Mouse (Mus musculus) urinary bladder, adult 2 months (tissue): ENCODE results near the gene Uqcc2. TPM values are rescaled to one million over a fixed set of nuclear protein-coding genes. Genes with fewer than 3 reads are reported as not detected.

Experiments used
- DNase-seq: peaks from one replicate; pipeline ENCODE4 v3.0.0; 2022; ENCODE audit warnings: low spot score
- polyA plus RNA-seq: library from polyadenylated mRNA; depleted of rRNA; stranded (reverse); fragments of >200 nt; gene quantifications from 2 replicates; pipeline ENCODE4 v1.2.3, GENCODE M21; 2012

Uqcc2 gene
- polyA plus RNA-seq, 1 experiment = 243 TPM

- DNase-seq = no peak
These were observed 21.2 kb upstream of the Uqcc2 start for GRCm38 (mm10) chr17:27154881-27155280.

GRCm38 (mm10) chr17:27154256-27154655 is 20.5 kb upstream of the Uqcc2 start:
- DNase-seq = no peak

DNA sequence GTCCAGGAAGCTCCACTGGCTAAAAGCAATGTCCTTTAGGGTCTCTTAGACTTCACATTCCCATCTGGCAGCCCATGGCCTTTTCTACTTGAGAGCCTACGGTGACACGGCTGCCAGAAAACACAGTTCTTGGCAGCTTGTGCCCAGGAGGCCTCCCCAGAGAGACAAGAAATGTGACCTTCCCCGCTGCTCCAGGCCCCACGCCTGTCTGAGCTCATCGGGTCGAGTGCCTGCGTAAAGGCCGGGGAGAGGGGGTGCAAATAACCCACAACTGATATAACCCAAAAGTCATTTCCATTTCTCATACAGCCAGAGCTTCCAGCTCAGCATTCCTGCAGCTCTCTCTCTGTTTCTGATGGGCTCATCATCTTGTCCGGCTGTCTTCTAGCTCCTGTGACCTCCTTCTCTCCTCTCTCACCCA is 20.1 kb upstream of the Uqcc2 start:
- no peak for DNase-seq

DNA sequence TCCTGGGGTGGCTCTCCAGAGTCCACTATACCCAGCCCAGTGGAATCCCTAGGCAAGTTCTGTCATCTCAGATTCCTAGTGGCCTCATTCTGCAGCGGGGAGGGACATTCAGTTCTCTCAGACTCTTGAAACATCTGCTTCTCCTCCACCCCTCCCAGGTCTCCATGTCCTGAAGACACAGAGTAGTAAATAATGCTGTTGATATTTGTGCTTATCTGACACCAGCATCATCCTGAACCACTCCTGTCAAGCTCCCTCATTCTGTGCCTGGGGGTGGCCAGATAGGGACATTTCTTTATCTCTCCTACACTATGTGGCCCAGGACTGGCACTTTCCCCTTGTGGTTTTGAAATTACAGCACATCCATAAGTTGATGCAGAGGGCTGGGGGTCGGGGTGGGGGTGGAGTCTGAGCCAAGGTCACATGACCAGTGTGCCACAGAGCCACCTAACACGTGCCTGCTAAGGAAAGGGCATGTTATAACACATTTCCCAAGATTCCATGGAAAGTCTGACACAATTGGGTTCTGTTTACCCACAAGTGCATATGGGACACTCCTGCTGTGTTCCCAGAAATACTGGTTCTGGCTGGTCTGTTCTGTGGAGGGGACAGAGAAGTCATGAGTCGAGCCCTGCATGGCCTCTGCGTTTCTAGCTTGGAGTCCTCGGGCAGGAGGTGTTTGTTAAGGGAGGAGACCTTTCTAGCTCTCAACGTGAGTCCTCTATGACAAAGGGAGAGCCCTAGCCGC is 19.4 kb upstream of the Uqcc2 start:
- no peak for DNase-seq

- DNase-seq = no peak
These were observed 17.7 kb upstream of the Uqcc2 start for GRCm38 (mm10) chr17:27151411-27151810.

GRCm38 (mm10) chr17:27150871-27151270 is 17.2 kb upstream of the Uqcc2 start:
- no peak for DNase-seq

- no peak for DNase-seq
These were observed 12.7 kb upstream of the Uqcc2 start for GRCm38 (mm10) chr17:27146323-27146923.

DNA sequence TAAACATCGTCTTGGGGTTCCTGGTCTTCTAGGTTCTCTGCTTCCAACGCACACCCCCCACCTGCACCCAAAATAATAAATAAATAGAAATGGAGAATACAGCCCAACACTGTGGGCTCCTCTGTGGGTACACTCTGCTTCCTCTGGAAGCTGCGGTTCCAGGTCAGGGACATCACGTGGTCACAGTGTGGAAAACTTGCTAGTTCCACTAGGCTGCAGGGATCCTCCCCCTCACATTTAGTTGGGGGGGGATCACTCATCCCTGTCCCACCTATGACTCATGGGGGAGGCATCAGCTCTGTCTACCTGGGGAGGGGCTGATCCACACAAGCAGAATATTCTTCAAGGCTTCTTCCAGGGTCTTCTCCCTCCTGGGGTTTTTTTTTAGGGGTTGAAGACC is 10.4 kb upstream of the Uqcc2 start:
- no peak for DNase-seq

DNA sequence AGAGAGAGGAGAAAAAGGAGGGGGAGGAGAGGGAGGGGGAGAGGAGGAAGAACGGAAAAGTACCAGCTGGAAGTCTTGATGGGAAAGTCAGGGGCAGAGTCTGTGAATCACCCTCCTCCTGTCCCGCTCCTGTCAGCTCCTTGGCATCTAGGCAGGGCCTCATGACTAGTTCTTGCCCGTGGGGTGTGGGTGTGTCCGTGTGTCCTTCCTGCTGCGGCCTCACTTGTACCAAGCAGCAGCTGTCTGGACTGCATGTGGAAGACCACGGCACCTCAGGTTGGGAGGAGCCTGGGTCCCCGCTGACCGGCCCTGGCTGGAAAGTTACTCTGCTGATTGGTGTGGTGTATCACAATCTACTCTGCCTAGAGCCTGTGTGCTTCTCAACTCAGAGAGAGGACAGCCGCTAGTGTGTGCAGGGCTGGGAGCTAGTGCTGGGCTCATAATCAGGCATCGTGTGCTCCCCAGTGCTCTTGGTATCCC is 8.3 kb upstream of the Uqcc2 start:
- DNase-seq = no peak

- no peak for DNase-seq
These were observed 6.5 kb upstream of the Uqcc2 start for GRCm38 (mm10) chr17:27140262-27140661.

GRCm38 (mm10) chr17:27139304-27139703 is 5.6 kb upstream of the Uqcc2 start:
- DNase-seq = no peak

- DNase-seq = no peak
These were observed 4.7 kb upstream of the Uqcc2 start for GRCm38 (mm10) chr17:27138396-27138795.

GRCm38 (mm10) chr17:27134715-27135114 is 999 bp upstream of the Uqcc2 start:
- DNase-seq = no peak

- DNase-seq = no peak
These were observed 471 bp upstream of the Uqcc2 start for GRCm38 (mm10) chr17:27134187-27134586.

GRCm38 (mm10) chr17:27132238-27132637 is 1.5 kb downstream of the Uqcc2 start:
- DNase-seq = no peak

DNA sequence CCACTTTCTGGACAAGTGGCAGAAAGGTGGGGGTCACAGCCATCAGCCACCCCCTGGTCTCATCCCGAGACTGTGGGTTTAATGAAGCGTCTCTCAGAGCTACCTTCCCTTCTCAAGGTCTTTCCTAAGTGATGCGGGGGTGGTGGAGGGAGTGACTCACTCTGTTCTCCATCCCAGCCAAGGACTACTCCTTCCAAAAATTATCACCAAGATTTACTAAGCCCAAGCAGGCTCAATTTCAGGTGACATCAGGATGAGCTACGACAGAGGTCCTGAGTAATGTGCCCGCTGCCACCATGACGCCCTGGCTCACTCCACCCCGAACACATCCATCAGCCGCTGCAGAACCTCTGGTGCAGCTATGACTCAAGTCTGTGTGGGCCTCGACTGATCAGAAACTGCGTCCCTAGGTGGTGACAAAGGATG is 2.5 kb downstream of the Uqcc2 start:
- no peak for DNase-seq

DNA sequence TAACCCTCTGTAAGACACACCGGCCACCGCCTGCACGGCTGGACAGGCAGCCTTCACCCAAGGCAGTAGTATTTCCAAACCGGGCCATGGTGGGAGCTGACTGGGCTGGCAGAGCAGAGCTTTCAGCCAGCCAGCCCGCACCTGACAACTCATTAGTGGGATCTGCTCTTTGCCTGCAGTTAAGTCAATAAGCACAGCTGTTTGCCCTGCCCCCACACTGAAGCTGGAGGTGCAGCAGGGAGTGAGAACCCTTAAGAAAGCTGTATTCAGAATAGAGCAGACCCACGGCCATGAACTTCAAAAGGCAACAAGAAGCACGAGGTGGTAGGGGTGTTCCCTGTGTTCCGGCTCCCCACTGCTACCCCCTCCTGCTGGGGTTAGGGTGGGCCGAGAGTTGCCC is 3.5 kb downstream of the Uqcc2 start:
- no peak for DNase-seq

DNA sequence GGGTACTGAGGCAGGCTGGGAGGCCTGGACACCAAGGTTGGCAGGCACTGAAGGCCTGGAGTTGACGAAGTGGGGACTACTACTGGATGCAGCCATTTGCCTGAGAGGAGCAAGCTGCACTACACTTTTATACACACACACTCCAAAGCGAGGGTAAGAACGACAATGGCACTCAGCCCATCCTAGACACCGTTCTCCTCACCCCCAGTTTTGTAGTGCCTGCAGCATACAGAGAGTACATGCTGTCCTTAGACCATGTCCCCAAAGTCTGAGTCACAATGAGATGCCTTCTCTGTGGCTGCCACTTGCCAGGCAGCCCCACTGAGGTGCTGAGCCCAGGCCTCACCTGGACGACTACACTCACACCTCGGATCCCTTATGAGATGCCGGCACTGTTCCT is 3.9 kb downstream of the Uqcc2 start:
- no peak for DNase-seq

GRCm38 (mm10) chr17:27129291-27129690 is 4.4 kb downstream of the Uqcc2 start:
- no peak for DNase-seq

GRCm38 (mm10) chr17:27128189-27128588 is 5.5 kb downstream of the Uqcc2 start:
- no peak for DNase-seq

DNA sequence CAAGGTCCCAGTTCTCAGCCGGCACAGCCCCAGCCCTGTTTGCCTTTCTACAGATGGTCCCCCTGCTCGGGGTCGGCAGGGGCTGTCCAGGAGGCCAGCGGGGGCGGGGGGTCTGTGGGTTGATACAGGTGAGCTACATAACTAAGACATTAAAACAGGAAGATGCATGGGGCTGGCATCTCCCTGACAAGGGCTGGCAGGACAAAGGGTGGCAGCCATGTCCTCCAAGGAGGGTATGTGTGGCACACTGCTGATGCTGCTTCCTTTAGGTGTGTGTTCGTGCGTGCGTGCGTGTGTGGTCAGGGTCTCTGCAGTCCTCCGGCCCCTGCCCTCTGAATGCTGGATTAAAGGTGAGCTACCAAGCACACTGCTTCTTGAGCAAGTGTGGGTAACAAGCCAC is 6.7 kb downstream of the Uqcc2 start:
- DNase-seq = no peak

DNA sequence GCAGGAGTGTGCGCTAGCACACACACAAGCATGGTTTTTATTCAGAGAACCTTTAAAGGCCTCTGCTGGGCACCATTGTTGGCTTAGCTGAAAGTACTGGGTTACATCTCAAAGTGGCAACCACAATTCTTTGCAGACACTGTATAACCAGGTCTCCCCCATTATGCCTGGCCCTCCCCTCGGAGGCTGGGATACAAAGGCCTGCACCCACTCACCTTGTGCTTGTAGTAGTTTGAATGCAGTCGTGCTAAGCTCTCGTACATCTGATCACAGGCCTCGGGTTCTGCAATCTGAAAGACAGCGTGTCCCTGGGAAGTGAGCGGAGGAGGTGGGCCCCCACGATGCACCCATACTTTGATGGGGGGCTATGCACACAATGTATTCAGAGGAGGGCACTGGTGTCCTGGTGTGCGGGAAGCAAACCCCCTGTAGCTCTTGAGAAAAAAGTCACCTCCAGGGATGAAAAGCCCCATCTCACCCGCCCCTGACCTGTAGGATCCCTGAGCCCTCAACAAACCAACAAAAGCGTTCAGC is 8.0 kb downstream of the Uqcc2 start:
- DNase-seq = no peak

DNA sequence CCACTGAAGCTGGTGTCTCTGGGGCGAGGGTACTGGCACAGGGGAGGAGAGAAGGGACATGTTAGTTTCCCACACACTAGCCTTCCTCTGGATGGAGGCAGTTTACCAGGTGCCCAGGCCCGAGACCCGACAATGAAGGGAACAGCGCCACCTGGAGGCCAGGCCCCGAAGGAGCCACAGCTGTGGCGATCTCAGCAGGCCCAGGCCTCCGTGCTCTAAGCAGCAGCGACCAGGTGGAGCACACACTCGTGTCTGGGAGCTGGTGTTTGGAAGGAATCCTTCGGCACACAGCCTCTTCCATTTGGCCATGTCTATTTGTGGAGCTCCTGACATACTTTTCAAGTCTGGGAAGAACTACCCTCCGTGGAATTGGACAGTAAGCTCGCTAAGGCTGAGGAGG is 8.5 kb downstream of the Uqcc2 start:
- peak; percentile 71 for DNase-seq
